Mouse (Mus musculus): ENCODE data around the gene BC051665.

The BC051665 gene

DNA sequence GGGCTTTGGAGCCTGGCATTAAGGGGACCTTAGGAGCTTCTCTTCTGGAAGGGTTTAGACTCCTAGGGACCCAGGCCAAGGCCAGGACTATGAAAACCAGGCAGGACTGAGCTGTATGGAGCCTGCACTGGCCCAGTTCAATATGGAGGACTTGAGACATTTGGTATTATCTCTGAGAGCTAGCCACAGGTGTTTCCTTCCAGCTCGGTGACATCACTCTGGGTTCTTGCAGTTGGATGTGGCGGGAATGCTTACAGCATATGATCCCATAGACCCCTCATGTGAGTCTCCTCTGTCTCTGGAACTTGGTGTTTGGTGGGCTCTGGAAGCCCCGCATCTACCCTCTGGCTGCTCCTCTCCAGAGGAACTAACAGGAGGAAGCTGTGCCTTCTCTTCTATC is 43.6 kb downstream of the BC051665 start:
- DNase-seq = no peak

DNA sequence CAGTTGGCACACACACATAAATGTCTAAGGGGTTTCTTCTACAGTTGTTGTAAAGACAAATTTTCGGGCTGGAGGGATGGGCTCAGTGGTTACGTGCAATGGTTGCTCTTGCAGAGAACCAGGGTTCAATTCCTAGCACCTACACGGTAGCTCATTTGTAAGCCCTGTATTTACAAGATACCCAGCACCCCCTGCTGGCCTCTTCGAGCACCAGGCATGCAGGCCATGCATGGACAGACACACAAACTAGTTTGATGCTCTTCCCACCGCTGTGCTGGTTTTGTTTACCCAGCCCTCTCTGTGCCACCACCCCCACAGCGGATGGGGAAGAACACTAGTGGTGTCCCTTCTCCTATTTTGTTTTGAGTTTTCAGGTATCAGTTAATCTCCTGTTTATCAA is 45.9 kb downstream of the BC051665 start:
- DNase-seq = no peak

DNA sequence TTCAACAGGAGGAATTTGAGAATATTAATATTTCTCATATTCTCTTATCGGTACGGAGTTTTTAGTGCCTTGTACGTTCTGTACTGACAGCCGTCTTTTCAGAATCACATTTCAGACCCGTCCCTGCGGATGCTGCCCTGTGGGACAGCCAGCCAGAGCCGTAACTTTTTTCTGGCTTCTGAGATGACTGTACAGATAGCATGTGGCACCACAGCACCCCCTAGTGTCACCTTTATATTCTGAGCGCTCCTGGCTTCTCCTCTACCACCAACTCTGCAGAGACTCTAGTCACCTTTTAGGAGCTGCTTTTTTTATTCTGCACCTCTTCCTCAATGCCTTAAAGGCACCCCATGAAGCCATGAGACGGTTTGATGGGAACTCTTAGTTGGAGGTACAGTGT is 47.7 kb downstream of the BC051665 start:
- DNase-seq = peak; percentile 77

DNA sequence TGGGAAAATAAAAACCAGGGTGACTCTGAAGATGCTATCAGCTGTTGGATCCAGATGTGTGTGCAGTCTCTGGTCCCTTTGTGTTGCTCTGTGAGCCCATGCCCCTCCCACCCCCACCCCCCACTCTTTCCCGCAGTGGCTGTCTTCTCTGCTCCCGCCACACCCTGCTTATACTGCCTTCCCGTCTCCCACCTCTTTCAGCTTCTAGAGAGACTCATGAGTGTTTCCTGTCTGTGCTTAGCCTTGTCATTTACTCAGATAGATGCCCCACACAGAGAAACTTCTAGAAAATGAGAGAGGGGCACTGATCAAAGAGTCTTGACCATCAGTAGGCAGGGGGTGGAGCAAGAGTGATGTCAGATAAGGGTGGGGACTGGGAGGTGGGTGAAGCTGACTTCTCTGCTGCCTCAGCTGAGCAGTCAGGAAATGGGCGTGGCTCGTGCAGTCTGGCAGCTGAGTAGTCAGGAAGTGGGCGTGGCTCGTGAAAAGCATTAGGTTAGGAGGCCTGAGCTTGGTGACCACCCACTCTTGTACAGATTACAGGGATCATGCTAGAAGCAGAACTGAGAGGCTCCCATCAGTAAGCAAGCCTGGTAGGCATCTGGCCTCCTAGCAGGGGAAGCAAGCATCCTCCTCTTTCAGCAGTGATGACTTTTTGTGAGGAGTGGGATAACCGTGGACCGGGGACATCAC is 48.4 kb downstream of the BC051665 start:
- peak; percentile 82 for DNase-seq

DNA sequence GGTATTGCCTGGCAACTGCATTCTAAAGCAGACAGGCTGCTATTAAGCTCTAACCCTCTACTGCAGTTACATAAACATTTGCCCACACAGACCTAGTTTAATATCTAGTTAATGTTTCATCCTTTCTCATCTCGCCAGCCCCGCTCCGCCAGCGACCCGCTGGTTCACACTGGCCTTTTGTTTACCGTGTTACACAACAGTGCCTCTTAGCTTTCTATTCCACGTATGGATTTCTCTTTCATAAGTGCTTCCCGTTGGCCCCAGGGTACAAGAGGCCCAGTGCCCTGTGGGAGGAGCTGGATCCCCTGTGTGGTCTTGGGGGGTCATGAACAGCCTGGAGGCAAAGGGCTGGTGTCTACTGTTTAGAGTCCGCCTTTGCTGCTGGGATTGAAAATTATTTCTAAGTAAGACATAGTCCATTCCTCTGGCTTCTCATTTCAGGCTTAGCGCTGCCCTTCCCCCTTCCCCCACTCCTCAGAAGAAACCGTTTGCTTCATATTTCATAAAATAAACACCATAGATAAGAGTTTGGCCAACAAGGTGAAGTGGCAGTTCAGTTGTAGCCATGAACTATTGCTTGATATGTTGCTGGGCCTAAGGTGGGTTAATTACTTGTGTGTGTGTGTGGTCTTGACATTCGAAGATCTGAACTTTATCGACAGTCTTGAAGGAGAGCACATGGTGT is 49.6 kb downstream of the BC051665 start:
- DNase-seq = peak; percentile 81

DNA sequence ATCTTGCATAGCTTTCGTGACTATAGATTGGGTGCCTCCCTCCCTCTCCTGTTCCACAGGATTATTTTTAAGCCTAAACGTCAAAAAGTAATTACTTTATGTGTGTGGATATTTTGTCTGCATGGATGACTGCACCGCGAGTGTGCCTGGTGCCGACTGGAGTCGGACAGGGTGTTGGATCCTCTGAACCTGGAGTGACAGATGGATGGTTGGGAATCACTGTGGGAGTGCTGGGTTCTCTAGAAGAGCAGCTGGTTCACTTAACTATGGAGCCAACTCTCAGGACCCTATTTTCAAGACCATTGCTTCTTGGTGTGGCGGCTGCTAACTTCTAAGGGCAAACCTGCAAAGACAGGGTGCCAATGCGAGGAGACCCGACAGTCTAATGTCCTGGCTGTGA is 50.9 kb downstream of the BC051665 start:
- no peak for DNase-seq
